Mouse (Mus musculus): ENCODE measurements around the gene Cdh4.

Gene Cdh4

DNA sequence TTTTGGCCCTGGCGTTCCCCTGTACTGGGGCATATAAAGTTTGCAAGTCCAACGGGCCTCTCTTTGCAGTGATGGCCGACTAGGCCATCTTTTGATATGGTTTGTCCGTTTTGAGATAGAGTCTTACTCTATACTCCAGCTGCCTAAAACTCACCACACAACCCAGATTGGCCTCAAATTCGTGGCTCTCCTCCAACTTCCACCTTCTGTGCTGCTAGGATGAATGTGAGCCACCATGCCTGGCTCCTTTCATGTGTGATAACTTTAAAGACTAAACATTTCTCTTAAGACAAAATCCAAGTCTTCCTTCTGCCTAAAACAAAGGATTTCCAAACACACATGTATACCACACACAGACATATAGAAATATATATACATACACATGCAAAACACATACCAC is 246.7 kb downstream of the Cdh4 start:
- no peak for DNase-seq

GRCm38 (mm10) chr2:179689761-179690160 is 247.5 kb downstream of the Cdh4 start:
- no peak for DNase-seq

DNA sequence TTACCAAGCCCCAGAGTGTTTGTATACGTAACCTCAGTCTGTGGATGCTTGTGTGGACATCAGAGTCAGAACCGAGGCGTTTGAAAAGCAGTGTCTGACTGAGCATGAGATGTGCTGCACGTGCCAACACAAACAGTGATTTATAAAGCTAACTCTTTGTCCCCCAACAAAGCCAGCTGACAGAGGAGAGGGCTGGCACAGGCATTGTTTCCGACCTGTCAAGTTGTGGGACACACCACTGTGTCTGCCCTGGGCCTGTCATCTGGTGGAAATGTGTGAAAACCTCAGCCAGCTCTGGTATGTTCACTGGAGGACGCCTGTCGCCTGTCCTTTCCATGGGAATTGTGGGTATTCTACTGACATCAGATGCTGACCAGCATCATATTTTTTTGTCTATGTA is 248.3 kb downstream of the Cdh4 start:
- DNase-seq: no peak

DNA sequence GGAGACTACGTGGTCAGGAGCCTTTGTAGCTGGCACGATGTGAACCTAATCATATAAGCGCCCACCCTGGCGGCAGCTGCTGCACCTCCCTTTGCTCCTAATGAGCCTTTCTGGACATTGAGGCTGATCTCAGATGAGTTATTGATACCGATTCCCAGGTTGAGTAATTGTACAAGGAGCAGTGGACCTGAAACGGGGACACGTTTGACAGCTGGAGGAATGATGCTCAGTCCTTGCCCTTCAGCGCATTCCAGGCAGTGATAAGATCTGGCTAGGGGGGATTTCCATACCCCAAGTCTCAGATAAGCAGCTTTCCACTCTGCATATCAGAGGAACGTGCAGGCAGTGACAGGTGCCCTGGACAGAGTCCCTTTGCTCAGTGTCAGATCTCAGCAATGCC is 252.7 kb downstream of the Cdh4 start:
- DNase-seq: no peak

- no peak for DNase-seq
Measured at GRCm38 (mm10) chr2:179697601-179698000, 255.4 kb downstream of the Cdh4 start.

GRCm38 (mm10) chr2:179698196-179698985 is 256.2 kb downstream of the Cdh4 start:
- peak; percentile 26 for DNase-seq

DNA sequence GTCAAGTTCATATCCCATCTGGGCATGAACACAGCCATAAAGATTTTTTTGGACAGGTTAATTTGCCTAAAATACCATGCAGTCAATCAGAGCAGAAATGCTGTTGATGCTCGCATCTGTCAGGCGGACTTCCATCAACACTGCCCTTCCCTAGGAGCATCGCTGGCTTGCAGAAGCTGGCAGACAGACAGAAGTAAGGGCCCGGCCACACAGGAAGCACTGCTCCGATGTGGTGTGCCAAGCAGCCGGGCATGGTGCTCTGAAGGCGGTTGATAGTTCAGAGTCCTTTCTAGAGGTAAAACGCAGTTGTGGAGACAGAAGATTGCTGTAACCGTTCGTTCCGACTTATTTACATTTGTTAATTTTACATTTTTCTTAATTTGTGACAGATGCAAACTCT is 262.8 kb downstream of the Cdh4 start:
- no peak for DNase-seq

- peak; percentile 31 for DNase-seq
Measured at GRCm38 (mm10) chr2:179705461-179705860, 263.2 kb downstream of the Cdh4 start.

DNA sequence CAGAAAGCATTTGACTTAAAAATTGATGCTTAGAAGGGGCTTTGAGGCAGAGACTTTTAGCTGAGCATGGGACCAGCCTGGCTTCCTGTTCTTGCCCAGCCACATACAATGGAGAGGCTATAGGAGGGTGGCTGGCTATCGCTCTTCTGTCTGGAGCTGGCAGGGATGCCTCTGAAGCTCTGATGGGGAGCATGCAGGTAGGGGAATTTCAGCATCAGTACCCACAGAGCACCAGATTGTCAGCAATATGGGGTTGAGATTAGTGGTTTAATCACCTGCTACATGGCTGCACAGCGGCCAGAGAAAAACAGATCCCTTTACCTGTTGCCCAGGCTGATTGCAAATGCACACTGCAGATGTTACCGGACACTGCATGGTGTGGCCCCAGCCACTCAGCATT is 264.4 kb downstream of the Cdh4 start:
- DNase-seq: peak; percentile 22

- no peak for DNase-seq
Measured at GRCm38 (mm10) chr2:179709111-179709510, 266.9 kb downstream of the Cdh4 start.

GRCm38 (mm10) chr2:179712690-179713089 is 270.5 kb downstream of the Cdh4 start:
- DNase-seq: no peak

DNA sequence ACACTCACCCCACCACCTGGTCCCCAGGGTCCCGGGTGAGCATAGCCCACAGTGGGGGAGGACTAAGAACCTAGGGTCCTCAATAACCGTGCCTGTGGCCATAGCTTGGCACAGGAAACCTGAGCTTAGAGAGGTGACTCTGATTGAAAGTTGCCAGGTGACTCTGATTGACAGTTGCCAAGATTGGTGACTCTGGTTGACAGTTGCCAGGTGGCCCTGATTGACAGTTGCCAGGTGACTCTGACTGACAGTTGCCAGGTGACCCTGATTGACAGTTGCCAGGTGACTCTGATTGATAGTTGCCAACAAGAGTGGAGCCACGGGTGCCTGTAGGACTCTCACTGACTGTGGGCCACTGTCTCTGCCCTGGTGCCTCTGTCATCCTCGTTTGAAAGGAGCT is 271.1 kb downstream of the Cdh4 start:
- DNase-seq: no peak

- no peak for DNase-seq
Measured at GRCm38 (mm10) chr2:179714145-179714544, 271.9 kb downstream of the Cdh4 start.

DNA sequence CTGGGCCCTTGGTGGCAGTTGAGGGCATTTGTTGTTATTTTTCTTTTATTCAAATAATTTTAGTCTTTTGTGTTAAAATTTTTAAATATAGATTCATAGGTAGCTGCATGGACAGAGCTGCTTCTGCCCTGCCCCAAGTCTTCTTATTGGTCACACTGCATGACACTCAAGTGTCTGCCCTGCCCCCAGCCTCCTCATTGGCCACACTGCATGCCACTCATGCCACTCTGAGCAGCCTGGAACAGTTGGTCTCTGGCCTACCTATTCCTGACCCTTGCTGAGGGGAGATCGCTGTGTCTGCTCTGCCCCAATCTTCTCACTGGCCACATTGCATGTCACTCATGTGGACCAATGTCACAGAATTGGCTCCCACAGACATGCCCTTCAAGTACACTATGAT is 273.1 kb downstream of the Cdh4 start:
- DNase-seq: no peak

DNA sequence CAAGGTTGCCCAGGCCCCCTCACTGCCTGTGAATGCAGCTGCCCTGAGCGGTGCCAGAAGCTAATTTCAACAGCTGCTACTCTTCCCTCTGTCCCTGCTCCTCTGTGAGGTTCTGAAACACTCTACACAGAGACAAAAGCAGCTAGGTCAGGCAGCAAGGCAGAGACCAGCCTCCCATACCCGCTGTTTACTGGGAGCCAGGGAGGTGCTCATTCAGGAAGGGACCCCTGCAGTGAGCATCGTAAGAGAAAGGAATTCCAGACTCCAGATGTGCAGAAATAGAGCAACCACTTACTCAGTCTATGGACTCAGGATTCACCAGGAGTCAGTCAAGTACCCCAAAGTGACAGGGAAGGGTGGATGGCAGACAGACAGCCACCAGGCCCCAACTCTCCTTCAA is 278.1 kb downstream of the Cdh4 start:
- no peak for DNase-seq

DNA sequence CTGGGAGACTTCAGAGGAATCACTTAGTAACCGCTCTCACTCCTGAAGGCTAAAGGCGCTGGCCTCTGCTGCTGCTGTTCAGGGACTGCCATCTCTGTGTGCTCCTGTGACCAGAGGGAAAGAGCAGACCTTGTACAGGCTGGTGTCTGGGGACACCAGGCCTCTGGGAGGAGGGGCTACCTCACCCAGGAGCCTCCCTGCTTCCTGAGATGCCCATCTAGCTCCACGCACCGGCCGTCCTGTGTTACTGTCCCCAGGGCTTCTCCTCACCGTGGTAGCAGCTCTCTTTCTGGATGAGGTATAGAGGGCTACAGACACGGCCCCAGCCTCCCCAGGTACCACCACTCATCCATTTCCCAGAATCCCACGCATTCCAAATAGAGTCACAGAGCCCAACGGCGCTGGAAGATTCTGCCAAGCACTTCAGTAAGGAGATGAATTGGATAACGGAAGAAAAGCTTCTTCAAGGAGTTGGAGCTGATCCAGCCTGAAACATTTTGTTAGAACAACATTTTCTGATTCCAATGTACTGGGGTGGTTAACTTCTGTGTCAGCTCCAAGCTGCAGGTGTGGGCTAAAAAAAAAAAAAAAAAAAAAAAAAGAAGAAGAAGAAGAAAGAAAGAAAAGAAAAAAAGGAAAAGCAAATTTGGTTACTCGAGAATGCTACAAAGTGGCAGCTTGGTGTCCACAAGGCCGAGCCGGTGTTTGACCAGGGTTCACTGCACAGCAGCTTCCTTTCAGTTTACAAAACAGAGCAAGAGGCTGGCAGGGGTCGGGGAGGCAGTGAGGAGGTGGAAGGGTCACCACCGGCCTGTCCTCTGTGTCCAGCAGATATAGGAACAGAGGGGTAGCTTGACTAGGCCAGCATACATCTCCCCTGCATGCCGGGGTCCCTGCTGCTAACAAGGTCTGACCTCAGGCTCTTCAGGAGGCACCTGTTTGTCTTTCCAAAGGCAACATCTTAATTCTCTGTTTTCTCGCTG is 279.6 kb downstream of the Cdh4 start:
- no peak for DNase-seq

DNA sequence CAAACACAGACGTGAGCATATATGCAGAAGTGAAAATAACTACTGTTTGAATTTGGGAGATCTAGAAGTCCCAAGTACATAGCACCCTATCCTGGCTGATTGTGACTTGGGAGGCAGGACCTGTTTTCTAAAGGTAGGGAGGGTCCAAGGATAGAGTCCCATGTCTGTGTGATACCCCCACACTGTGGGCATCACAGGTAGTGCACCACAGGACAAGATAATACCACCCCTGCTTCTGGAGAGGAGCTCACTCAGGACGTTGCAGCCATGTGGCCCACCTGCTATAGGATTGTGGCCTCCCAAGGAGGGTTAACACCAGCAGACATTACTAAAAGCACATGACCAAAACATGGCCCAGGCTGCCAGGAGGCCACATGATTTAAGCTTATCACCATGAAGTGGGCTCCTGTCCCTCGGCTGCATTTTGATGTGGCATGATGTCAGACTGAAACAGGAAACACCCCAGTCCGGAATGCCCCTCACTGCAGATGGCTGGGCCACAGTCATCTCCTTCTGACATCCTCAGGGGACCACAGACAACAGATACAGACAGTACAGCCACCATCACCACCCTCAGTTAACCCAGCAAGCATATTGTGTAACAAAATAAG is 280.6 kb downstream of the Cdh4 start:
- no peak for DNase-seq

DNA sequence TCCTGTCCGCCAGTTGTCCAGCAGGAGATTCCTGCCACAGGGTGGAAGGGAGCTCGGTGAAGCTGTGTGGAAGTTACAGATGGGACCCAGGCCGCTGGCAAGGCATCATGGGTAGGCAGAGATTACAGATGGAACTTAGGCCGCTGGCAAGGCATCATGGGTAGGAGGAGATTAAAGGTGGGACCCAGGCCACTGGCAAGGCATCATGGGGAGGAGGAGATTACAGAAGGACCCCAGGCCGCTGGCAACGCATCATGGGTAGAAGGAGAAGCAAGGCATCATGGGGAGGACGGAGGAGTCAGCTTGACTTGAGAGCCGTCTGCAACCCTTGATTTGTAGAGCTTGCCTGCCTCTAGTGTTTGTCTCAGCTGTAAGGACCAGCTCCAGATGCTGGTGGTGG is 281.2 kb downstream of the Cdh4 start:
- no peak for DNase-seq

GRCm38 (mm10) chr2:179729002-179729401 is 286.8 kb downstream of the Cdh4 start:
- DNase-seq: peak; percentile 28

- DNase-seq: no peak
Measured at GRCm38 (mm10) chr2:179729802-179730201, 287.6 kb downstream of the Cdh4 start.

- no peak for DNase-seq
Measured at GRCm38 (mm10) chr2:179733141-179733831, 291.1 kb downstream of the Cdh4 start.

DNA sequence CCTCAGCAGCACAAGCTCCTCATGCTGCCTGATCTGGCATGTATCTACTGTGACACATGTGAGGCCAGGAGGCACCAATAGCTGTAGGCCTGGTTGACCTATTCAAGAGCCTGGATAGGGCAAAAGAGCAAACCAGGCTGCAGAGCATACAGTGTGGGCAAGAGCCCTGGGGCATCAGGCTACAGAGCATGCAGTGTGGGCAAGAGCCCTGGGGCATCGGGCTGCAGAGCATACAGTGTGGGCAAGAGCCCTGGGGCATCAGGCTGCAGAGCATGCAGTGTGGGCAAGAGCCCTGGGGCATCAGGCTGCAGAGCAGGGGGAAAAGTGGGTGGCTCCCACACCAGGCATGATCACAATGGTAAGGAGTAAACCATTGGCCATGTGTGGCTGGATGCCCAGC is 300.2 kb downstream of the Cdh4 start:
- DNase-seq: no peak

- no peak for DNase-seq
Measured at GRCm38 (mm10) chr2:179742828-179743227, 300.6 kb downstream of the Cdh4 start.
